Mouse (Mus musculus) stomach, postnatal 0 days (tissue): Measurements from ENCODE around the gene Samd4. TPM values are rescaled to one million over a fixed set of nuclear protein-coding genes. Genes with fewer than 3 reads are reported as not detected.

Experiments used
- ATAC-seq: fragments of 200-750 bp; cut with Nextera tagmentation; 2 replicates; pipeline ENCODE4 v1.8.0; 2017; ENCODE audit not compliant: low FRiP score, low TSS enrichment
- DNase-seq: peaks from one replicate; pipeline ENCODE4 v3.0.0-alpha.2; 2016; ENCODE audit warnings: low spot score
- H3K27ac ChIP-seq: fragments of 300-500 bp; sonication (generic); replicated peaks from 2 replicates; pipeline ENCODE4 v1.5.1; 2014; ENCODE audit warnings: mild to moderate bottlenecking, control low read depth
- H3K27me3 ChIP-seq: fragments of 300-500 bp; sonication (generic); 2 replicates; pipeline ENCODE4 v1.6.1; 2014; ENCODE audit warnings: low read length; ENCODE audit not compliant: control insufficient read depth, insufficient read depth
- H3K36me3 ChIP-seq: fragments of 300-500 bp; sonication (generic); 2 replicates; pipeline ENCODE4 v1.6.1; 2014; ENCODE audit warnings: low read length, mixed read lengths; ENCODE audit not compliant: control insufficient read depth, insufficient read depth
- H3K4me1 ChIP-seq: fragments of 300-500 bp; sonication (generic); replicated peaks from 2 replicates; pipeline ENCODE4 v1.6.1; 2014; ENCODE audit warnings: antibody characterized with exemption; ENCODE audit not compliant: control insufficient read depth, insufficient read depth
- H3K4me2 ChIP-seq: fragments of 300-500 bp; sonication (generic); replicated peaks from 2 replicates; pipeline ENCODE4 v1.6.1; 2014; ENCODE audit warnings: low read depth, mild to moderate bottlenecking, control low read depth, moderate library complexity
- H3K4me3 ChIP-seq: fragments of 300-500 bp; sonication (generic); 2 replicates; pipeline ENCODE4 v1.5.1; 2014; ENCODE audit warnings: low read depth, low read length, control low read depth
- H3K9ac ChIP-seq: fragments of 300-500 bp; sonication (generic); 2 replicates; pipeline ENCODE4 v1.6.1; 2014; ENCODE audit warnings: mild to moderate bottlenecking, low read length, control low read depth, mixed read lengths
- H3K9me3 ChIP-seq: fragments of 300-500 bp; sonication (generic); 2 replicates; pipeline ENCODE4 v1.6.1; 2016; ENCODE audit warnings: low read length; ENCODE audit not compliant: control insufficient read depth
- CTCF ChIP-seq: IDR thresholded peaks from 2 replicates; pipeline ENCODE4 v1.5.1; 2016; ENCODE audit warnings: antibody characterized with exemption, low read depth, mild to moderate bottlenecking, moderate library complexity
- EP300 ChIP-seq: optimal IDR thresholded peaks from 2 replicates; pipeline ENCODE3; 2016; ENCODE audit warnings: antibody characterized with exemption
- WGBS: fragments of 180-500 bp; shearing (Covaris S2); extraction: QIAGEN DNeasy Blood & Tissue Kit; methylation state at CpG from one replicate; pipeline ENCODE4 v1.1.7; 2014; 5-methylcytosine and 5-hydroxymethylcytosine counted together
- polyA plus RNA-seq: library from polyadenylated mRNA; unstranded; fragments of >200 nt; fragmentation: Nextera tagmentation; extraction: Ambion mirVana; gene quantifications from 2 replicates; pipeline ENCODE4 v1.2.1, GENCODE M21; 2015

Gene Samd4
- polyA plus RNA-seq, 1 experiment from 2014 or later, result 4.1 TPM

DNA sequence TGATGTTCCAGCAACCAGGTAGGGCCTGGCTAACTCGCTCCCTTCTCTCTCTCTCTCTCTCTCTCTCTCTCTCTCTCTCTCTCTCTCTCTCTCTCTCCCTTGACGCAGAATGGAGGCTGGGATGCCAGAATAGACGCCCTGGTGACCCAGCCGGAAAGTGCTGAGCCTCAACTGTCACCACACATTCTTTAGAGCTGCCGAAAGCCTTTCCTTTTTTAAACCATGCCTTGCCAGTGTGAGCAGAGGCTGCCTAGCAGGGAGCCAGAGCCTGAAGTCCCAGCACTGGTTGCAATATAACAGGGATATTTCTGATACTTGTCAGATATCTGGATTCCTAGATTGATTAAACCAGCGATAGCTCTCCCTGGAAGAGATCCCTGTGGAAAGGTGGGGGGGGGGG is 206.5 kb downstream of the Samd4 start:
- H3K27ac ChIP-seq, result no peak overlapping the region
- H3K9me3 ChIP-seq, result no peaks in the 10 kb centered on the region
- no peak overlapping the region for H3K9ac ChIP-seq
- DNase-seq (no peak), ATAC-seq (no peak)
- H3K27me3 ChIP-seq, result no peaks in the 10 kb centered on the region
- H3K4me1 ChIP-seq, result no peaks in the 10 kb centered on the region; the same call in 1 of the 2 replicates
- no peak overlapping the region for H3K4me3 ChIP-seq
- no peaks in the 10 kb centered on the region for H3K36me3 ChIP-seq
- TF ChIP-seq CTCF, result no peak
- H3K4me2 ChIP-seq, result no peak overlapping the region
- 79% methylated on average over 6 of the region's 6 CpGs for WGBS

DNA sequence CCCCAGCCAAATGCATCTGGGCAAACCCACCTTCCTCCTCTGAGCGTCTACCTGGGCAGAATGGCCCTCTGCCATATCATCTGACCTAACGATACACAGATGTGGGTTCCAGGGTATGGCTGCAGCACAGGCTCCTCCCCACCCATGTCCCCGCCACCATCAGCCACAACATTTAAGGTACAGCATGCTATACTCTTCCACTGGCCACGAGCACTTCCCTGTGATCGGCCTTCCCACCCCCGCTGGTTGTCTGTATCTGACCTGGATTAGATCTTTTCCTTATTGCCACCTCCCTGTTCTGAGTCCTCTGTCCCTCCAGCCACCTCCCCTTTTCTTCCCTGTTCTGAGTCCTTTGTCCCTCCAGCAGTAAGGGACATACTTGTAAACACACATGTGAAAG is 209.3 kb downstream of the Samd4 start:
- Histone ChIP-seq H3K27ac (no peak overlapping the region), H3K4me1 (peaks cover 2% of the 10 kb centered on the region; the same call in 1 of the 2 replicates), H3K36me3 (no peaks in the 10 kb centered on the region), H3K4me2 (no peak overlapping the region), H3K9me3 (no peaks in the 10 kb centered on the region), H3K9ac (no peak overlapping the region), H3K27me3 (no peaks in the 10 kb centered on the region), H3K4me3 (no peak overlapping the region)
- DNase-seq, result no peak
- 92% methylated on average over 6 of the region's 6 CpGs for WGBS
- ATAC-seq, result no peak
- TF ChIP-seq CTCF, result no peak
- TF ChIP-seq EP300, result no peak

- TF ChIP-seq CTCF (peak; percentile 55), EP300 (no peak)
- DNase-seq, result peak; percentile 60
- Histone ChIP-seq H3K9me3 (no peaks in the 10 kb centered on the region), H3K27me3 (no peaks in the 10 kb centered on the region), H3K4me1 (peaks cover 2% of the 10 kb centered on the region; the same call in 1 of the 2 replicates), H3K9ac (0 out of 2 replicates have a peak overlapping the region, but pooled peaks have one; percentile 35), H3K36me3 (no peaks in the 10 kb centered on the region), H3K27ac (peak overlapping the region; percentile 67), H3K4me3 (no peak overlapping the region), H3K4me2 (peak overlapping the region; percentile 0)
- 27% methylated on average over 16 of the region's 16 CpGs for WGBS
- ATAC-seq, result peak; percentile 77
Observed at GRCm38 (mm10) chr14:47093355-47093792, 210.7 kb downstream of the Samd4 start.

GRCm38 (mm10) chr14:47095036-47095435 is 212.4 kb downstream of the Samd4 start:
- no peak for ATAC-seq
- WGBS, result 83% methylated on average over 3 of the region's 3 CpGs
- TF ChIP-seq EP300 (no peak), CTCF (no peak)

DNA sequence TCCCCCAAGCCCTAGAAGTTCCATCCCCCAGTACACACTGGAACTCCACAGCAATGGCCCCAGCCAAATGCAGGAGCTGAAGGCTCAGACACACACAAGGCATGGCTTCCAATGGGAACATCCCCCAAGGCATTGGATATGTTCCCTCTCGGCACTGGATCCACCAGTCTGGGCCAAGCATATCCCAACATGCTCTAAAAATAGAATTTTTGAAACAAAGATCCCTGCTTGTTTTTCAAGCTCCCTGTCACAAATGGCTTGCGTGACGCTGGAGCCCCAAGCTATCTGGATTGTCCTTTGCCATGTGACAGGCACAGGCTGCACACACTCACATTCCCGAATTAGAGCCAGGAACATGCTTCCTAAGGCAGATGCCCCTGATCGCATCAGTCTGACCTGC is 213.7 kb downstream of the Samd4 start:
- Histone ChIP-seq H3K4me2 (no peak overlapping the region), H3K4me3 (no peak overlapping the region), H3K9me3 (no peaks in the 10 kb centered on the region), H3K4me1 (peaks cover 2% of the 10 kb centered on the region; the same call in 1 of the 2 replicates), H3K36me3 (no peaks in the 10 kb centered on the region), H3K27ac (no peak overlapping the region), H3K9ac (no peak overlapping the region), H3K27me3 (no peaks in the 10 kb centered on the region)
- DNase-seq, result no peak
- 58% methylated on average over 5 of the region's 5 CpGs for WGBS
- TF ChIP-seq EP300 (no peak), CTCF (no peak)
- no peak for ATAC-seq

More at GRCm38 (mm10) chr14:47095036-47095435, 212.4 kb downstream of the Samd4 start:
- no peak for DNase-seq
- Histone ChIP-seq H3K36me3 (no peaks in the 10 kb centered on the region), H3K4me3 (no peak overlapping the region), H3K9ac (no peak overlapping the region), H3K4me2 (no peak overlapping the region), H3K9me3 (no peaks in the 10 kb centered on the region), H3K27me3 (no peaks in the 10 kb centered on the region), H3K4me1 (peaks cover 2% of the 10 kb centered on the region; the same call in 1 of the 2 replicates), H3K27ac (no peak overlapping the region)
